Mouse (Mus musculus): ENCODE measurements around the gene Pde4b.

- TF ChIP-seq POLR2A (IDR thresholded peaks at IDR 0.05; ENCODE audit: insufficient read length, low read depth) (no peak), TCF12 (IDR thresholded peaks at IDR 0.05; ENCODE audit: insufficient read depth, poor library complexity, severe bottlenecking) (no peak), USF1 (IDR thresholded peaks at IDR 0.05; ENCODE audit: low read depth) (no peak), MAX (IDR thresholded peaks at IDR 0.05; ENCODE audit: low read depth) (no peak), POLR2AphosphoS2 (IDR thresholded peaks at IDR 0.05; ENCODE audit: insufficient read length, low read depth) (no peak), MYOG (IDR thresholded peaks at IDR 0.05; ENCODE audit: control insufficient read depth in 1 of 3, insufficient read depth in 1 of 3, insufficient read length in 2 of 3, low read depth in 2 of 3) (no peak), CEBPB (IDR thresholded peaks at IDR 0.05; ENCODE audit: insufficient read depth, poor library complexity, severe bottlenecking) (no peak)
Measured at GRCm38 (mm10) chr4:102480830-102481484, 393.6 kb downstream of the Pde4b start.

Data from myocyte (in vitro differentiated cells).